Mouse (Mus musculus) right cerebral cortex, postnatal 14 days (tissue): ENCODE results near the gene Pcp4l1.

Source experiments
- DNase-seq: peaks from one replicate; pipeline ENCODE4 v3.0.0; 2022

The Pcp4l1 gene

DNA sequence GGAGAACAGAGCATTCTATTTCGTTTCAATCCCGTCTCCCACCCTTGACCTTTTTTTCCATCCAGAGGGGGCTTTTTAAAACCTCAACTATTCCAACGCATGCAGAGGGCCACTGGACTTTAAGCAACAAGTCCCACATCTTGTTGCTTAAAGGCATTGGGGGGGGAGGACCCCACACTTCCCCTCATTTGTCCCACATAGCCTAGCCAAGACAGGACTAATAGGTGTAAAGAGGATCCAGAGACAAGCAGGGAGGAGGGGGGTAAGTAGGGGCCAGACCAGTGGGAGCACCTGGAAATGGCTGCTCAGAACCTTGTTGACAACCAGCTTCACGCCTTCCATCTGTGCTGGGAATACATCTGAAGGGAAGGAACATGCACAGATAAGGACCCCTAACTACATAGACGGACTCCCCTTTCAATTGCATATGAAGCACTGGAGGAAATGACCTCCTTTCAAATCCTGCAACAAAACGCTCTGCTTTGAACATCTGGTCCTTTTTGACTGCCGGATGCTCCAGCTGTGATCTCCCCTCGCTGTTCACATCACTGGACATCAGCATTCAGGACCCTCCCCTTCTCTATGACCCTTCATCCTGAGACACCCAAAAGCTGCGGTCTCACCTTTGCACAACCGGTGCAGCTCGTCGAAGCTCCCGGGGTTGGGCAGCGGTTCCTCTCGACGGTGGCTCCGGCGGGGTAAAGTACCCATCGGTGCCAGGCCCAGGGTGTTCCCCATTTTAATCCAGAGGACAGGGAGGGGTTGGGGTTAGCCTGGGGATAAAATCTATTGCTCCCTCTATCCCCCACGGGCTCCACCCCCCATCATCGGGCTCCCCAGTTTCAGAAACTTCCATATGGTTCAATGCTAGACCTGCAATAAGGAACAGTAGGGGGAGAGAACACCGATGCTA lies 25.5 kb upstream of the Pcp4l1 start:
- no peak for DNase-seq

DNA sequence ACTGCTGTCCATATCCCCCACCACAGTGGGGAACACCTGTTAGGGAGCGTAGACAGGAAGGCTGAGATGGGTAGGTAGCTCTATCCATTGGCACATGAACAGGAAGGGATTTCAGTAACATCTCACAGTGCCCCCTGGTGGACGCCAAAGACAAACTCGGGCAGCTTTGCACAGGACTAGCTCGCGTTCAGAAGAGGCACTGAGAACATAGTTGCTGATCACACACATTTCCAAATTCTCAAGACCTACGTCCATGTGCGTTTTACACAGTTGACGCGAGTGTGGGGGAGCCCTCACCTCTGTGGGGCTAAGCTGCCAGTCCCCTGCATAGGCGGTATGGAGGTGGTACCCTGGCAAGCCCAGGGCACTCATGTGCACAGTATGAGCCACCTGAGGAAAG lies 24.8 kb upstream of the Pcp4l1 start:
- peak; percentile 92 for DNase-seq

DNA sequence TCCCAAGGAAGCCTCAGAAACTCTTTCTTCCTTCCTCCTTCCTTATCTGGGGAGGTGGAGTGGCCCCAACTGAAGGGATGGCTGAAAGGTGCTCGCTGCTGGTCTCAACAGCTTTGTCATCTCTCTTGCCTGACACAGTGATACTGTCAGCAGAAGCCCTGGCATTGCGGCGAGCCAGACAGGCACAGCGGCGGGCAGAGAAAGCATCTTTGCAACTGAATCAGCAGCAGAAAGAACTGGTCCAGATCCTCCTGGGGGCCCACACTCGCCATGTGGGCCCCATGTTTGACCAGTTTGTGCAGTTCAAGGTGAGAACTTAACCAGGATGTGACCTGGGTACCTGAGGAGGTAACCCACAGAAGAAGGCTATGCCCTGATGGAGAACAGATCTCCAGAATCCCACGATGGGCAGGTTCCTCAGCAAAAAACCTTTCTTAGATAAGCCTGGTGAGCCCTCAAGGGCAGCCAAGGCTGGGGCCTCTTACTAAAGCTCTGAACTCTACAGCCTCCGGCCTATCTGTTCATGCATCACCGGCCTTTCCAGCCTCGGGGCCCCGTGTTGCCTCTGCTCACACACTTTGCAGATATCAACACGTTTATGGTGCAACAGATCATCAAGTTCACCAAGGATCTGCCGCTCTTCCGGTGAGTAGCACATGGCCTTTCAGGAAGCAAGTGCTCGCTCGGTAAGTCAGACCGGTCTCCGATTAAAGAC lies 20.3 kb upstream of the Pcp4l1 start:
- DNase-seq, result no peak

DNA sequence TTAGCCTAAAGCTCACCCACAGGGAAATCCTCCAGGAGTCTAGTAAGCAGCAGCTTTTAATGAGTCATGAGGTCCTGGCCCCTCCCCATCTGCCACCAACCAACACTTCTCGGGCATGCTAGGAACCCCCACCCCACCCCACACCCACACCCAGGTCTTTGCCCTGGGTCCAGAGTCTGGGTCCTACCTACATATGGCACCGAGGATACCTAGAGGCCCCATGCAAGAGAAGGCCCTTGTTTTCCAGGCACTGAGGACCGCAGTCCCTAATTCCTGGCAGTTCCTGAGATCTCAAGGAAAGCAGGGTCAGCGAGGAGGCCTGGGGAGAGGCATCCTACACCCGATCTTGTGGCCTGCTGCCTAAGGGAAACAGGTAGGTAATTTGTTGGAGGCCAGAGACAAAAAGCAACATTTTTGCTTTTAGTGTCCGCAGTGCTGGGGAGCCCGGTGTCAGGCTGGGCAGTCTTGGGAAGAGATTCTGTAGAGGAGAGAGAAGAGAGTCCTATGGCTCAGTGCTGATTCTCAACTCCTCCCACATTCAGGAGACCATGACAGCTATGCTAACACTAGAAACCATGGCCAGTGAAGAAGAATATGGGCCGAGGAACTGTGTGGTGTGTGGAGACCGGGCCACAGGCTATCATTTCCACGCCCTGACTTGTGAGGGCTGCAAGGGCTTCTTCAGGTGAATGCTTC lies 17.9 kb upstream of the Pcp4l1 start, which contains the start of gene Nr1i3:
TSS of gene Nr1i3 (plus strand) at position 170 of the 696 bp plus-strand sequence.
- no peak for DNase-seq

DNA sequence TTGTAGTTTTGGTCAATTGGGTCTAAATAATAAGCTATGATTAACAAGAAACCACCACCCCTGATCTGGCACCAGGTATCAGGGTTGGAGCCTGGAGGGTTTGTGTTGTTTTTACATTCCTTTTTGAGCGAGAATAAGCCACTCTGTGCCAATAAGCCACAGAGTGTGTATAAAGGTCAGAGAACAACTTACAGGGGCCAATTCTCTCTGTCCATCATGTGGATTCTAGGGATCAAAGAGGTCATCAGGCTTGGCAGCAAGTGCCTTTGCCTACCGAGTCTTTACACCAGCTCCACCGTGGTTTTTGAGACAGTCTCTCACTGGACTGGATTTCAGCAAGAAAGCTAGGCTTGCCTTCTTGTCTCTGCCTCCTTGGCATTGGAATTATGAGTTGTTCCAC lies 16.8 kb upstream of the Pcp4l1 start:
- DNase-seq, result no peak

DNA sequence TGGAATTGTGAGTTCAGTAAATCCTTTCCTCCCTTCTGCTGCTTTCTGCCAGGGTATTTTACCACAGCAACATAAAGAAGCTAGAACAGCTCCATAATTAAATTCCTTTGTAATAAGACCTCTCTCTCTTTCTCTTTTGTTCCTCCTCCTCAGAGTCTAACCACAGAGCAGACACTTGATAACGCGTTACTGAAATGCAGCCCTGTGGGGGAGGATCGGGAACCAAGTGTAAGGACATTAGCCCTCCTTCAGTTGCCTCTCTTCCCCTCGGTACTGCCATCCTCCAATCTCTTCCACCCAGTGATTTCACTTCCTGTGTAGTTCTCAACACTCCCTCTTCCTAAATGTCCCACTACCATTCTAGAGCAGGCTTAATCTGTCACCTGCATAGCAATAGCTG lies 13.3 kb upstream of the Pcp4l1 start:
- no peak for DNase-seq

DNA sequence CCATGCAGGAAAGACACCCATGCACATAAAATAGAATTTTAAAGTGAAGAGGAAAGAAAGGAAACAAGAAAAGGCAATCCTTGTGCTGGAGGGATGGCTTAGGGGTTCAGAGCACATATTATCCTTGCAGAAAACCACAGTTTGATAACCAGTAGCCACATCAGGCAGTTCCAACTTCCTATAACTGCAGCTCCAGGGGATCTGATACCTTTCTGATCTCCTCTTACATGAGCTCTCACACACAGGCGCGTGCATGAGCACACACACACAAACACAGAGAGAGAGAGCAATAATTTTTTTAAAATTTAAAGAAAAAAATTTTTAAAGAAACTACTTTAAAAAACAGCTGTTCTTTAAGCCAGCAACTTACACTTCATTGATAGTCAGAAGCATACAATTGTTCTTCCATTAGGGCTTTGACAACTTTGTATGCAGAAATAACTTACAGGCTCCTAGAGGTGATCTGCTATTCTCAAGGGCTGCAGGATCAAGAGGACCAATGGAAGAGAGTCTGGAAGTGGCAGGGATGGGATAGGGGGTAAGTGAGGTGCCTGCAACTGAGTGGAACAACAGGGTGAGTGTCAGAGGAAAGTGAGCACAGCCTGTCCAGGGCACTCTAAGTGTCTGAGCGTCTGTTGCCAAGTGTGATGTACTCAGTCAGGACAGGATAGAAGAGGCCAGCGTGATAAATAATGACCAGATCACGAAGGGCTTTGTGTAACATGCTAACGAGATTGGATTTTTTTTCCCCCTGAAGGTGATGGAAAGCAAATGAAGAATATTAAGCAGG lies 9.8 kb upstream of the Pcp4l1 start:
- DNase-seq, result no peak

DNA sequence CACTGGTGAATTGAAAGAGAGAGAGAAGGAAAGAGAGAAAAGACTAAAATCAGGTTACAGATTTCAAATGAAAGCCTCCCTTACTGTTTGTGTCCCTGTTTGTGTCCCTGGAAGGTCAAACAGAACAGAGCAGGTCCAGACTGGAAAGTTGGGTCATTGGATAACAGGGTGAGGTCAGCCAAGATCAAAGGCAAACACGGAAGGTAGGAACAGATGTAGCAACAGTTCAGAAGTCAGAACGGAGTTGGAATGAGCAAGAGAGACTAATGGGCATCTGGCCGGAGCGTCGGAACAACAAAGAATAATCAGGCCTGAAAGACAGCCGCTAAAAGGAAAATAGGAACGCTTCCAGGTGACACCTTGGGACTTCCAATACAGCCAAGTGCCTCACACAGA lies 8.2 kb upstream of the Pcp4l1 start:
- DNase-seq, result no peak

DNA sequence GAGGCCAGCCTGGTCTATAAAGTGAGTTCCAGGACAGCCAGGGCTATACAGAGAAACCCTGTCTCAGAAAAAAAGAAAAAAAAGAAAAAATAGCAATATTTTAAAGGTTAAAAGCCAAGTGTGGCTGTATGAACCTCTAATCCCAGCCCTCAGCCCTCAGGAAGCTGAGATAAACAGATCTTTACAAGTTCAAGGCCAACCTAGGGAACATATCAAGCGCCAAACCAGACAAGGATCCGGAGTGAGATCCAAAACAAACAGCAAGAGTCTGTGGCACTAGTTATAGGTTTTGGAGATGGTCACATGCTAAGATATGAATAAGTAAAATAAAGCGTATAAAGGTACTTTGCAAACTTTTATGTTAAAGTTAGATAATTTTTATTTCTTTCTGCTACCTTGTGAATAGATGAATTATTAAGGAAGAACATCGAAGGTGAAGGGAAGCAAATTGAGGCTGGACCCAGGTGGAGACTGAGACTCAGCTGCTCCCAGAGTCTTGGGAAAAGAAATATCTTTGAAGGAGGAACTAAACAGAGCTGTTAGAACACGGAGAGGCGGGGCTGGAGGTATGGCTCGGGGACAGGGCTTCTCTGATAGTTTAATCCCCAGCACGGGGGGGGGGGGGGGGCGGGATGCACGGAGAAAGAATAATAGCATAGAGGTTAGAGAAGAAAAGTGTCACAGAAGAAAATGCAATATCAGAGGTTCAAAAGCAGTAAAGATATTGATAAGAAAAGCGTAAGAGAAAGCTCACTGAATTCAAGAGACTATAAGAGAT lies 7.6 kb upstream of the Pcp4l1 start:
- no peak for DNase-seq

DNA sequence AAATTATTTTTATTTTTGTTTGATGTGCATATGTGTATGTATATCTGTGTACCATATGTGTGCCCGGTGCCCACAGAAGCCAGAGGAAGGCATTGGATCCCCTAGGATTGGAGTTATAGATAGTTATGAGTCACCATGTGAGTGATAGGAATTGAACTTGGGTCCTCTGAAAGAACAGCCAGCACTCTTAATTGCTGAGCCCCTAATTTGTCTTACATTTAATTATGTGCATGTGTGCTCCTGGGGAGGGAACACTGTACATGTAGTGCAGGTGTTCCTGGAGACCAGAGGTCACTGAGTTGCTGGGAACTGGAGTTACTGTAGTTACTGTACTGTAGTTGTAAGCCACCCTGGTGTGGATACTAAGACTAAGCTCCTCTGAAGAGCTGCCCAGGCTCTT lies 4.7 kb upstream of the Pcp4l1 start:
- DNase-seq, result no peak

DNA sequence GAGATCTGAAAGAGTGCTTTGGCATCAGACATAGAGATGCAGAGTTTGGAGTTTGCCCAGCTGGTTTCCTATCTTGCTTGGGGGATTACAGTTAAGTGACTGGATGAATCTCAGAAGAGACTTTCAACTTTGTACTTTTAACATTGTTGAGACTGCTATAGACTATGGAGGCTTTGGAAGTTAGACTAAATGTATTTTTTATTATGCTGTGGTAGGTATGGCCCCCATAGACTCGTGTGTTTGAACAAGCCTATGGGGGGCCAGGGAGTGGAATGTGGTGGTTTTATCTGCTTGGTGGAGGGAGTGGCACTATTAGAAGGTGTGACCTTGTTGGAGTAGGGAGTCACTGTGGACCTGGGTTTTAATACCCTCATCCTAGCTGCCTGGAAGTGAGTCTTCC lies 3.5 kb upstream of the Pcp4l1 start:
- no peak for DNase-seq

DNA sequence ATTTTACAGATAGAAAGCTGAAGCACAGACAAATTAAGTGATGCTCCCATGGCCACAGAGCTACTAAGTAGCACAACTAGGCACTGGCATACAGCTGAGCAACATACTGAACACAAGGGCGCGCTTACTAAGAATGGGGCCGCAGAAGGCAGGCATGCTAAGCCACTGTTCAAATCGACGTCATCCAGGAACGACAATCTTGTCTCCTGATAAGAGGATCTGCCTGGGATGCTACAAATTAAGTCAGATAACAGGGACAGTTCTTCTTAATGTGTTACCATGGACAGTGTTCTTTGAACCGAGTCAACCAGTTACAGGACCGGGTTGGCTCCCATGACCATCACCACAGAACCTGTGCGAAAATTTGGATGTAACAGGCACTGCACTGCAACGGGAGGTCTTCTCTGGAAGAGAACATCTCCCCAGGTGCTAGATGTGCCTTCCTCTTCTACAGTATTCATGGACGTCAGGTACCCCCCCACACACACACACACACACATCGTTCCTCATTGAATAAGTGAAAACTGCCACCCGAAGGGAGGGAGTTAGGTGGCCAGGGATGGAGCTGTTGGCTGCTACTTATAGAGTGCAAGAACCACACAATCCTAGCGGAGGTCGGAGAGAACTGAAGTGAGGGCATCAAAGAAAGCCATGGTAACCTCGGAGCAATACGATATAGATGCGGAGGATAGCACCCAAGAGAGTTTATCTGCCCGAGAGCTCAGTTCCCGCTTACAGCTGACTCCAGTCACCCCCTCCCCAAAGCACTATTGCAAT lies 834 bp downstream of the Pcp4l1 start:
- no peak for DNase-seq

DNA sequence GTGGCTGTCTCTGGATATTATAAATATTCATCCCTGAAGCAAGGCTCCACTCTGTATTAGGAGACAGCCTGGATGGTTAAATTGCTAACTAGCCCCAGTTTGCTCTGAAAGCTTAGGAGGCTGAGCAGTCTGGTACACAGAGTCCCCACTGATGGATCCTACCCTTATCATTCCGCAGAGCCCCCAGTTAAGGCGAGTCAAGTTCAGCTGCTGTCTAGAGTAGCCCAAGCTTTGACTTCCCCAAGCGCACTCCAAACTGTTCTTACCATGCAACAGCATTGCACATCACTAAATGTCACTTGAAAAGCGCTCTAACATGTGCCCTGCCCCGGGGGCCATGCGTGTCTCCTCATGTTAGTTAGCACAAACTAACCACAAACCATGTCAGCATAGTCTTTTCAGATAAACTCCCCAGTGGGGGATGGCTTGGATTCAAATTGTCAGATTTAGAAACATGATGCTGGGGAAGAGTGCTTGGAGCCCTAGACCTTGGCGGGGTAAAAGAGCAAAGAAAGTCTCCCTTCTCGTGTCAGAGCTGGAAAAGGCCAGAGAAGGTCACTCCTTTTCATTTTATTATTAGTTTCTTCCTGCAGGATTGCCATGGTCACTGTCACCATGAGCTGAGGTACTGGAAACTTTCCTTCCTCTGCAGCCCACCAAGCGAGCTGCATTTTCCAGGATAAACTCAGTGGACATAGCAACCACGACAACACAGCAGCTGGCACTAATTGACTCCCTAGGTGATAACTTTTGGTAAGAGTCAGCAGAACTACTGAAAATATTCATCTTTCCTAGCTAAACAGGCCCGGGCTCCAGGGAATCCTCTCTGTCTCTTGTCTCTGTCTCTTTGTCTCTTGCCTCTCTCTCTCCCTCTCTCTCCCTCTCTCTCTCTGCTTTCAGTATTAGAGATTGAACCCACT lies 1.9 kb downstream of the Pcp4l1 start:
- DNase-seq, result no peak

DNA sequence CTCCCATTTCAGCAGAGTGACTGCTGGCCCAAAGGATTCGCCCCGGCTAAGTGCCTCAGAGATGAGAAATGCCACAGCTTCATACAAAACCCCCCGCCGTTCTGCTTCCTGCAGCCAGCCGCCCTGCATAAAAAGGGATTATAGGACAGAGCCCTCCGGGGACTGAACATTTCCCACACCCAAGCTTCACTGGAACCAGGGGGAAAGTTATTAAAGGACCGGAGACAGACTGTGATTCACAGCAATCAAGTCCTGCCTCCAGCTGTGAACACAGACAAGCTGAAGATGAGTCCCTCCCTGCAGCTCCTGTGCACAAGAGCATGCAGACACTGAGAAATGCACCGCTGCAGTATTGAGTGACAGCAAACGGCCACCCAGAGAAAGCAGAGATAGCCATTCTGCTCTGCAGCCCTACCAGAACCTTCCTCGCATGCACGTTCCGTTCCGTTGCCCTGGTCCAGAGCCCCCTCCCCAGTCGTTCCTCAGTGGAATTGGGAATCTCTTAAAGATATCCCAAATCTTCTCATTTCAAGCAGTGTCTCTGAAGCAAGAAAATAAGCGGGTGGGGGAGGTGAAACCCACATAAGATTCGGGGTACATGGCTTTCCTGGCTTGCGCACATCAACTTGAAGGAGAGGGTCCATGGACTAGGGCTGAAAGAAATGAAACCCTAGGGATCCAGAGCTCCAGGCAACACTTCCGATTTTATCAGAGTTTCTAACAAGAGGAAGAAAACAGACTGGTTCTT lies 2.8 kb downstream of the Pcp4l1 start:
- no peak for DNase-seq

DNA sequence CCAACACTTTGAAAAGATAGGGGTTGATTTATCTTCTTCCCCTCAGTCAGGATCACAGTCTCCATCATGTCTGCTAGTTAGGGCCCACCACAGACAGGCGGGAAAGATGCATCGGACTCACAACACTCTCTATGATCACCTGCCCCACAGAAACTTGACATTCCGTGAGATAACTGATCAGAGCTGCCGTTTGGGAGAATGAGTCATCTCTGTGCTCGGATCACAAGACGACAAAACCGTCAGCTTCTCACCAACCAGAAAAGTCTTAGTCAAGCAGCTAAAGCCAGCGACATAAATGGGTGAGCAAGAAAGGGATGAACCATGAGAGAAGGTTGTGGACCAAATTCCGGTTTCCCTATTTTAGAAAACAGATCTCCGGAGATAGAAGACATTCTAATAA lies 3.8 kb downstream of the Pcp4l1 start:
- no peak for DNase-seq

DNA sequence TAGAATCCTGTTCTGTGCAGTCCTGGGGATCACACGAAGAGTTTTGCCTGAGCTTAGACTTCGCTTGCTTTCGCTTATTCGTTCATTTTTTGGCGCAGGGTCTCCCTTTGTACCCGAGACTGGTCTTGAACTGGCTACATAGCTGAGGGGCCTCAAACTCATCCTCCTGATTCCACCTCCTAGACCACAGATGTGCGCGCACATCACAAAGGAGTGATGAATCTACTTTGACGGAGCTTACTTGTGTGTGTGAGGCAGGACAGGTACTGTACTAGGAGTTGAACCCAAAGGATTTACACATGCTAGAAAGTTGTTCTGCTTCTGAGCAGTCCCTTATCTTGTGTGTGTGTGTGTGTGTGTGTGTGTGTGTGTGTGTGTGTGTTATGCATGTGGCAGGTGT lies 5.2 kb downstream of the Pcp4l1 start:
- DNase-seq, result no peak

DNA sequence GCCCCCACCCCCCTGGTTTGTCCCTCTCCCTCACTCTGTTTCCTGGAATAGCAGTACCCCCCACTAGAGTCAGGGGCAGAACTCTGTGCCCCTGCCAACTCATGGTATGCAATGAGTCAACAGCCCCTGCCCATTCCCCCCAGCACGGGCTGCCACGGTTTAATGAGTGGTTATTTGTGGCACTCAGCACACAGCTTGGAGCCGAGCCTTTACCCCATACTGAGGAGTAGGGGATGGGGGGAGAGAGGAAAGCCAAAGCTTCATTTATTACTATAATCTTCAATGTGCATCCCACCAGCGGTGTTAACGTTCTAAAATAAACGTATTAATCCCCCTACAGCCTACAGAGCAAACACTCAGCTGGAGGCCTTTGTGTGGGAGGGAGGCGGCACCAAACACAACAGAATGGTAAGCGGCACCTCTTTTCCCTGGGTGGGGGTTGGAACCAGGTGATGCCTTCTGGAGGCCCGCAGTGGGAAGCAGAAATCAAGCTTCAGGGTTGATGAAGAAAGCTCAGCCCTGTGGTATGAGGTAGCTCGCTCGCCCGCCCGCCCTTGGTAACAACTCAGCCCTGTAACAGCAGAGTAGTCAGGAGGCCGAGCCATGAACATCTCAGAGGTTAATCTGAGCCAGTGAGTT lies 6.5 kb downstream of the Pcp4l1 start:
- no peak for DNase-seq

DNA sequence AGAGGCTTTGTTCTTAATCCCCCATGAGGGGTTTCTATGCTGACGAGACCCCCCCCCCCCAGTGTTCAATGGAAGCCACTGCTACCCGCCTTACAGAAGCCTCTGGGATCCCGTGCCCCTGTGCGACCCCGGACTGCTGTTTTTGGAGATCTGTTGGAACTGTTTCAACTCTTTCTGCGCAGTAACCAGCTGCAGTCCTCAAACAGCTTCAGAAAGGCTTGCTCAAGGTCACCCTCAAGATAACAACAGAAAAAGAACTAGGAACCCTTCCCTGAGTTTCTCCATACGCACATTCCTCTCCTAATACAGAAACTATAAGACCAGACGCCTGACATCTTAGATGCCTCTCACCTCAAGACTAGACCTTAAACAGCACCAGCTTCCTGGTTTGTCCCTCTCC lies 7.0 kb downstream of the Pcp4l1 start:
- no peak for DNase-seq
